Mouse (Mus musculus): ENCODE data around the gene Rhot2. TPM values are rescaled to one million over a fixed set of nuclear protein-coding genes. Genes with fewer than 3 reads are reported as not detected.
"Not testable (repeated sequence)": the region's sequence is repeated elsewhere in the genome, so short reads cannot be mapped to it uniquely, and the experiment has no call there.

Rhot2 gene
- total RNA-seq, 2 experiments from 2014 or later = 38.0 to 47.1 TPM

- intact Hi-C loops (cut with DNase I; ENCODE audit: low total_unique reads) = no loop called here
- DNase-seq = peak; percentile 92
Observed at GRCm38 (mm10) chr17:25875171-25876136, 30.8 kb upstream of the Rhot2 start.

GRCm38 (mm10) chr17:25874721-25875170 is 30.1 kb upstream of the Rhot2 start, which contains the start of gene Mettl26:
Mettl26 (plus strand) TSS chr17:25875074.
- intact Hi-C loops (cut with DNase I; ENCODE audit: low total_unique reads) = no loop called here
- DNase-seq = peak; percentile 82

GRCm38 (mm10) chr17:25874148-25874720 is 29.6 kb upstream of the Rhot2 start:
- intact Hi-C loops (cut with DNase I; ENCODE audit: low total_unique reads) = no loop called here
- no peak for DNase-seq

GRCm38 (mm10) chr17:25873405-25874147 is 28.9 kb upstream of the Rhot2 start:
- intact Hi-C loops (cut with DNase I; ENCODE audit: low total_unique reads) = no loop called here

GRCm38 (mm10) chr17:25872676-25873075 is 28.0 kb upstream of the Rhot2 start:
- DNase-seq = no peak
- intact Hi-C loops (cut with DNase I; ENCODE audit: low total_unique reads) = no loop called here

More at GRCm38 (mm10) chr17:25873405-25874147, 28.9 kb upstream of the Rhot2 start:
- no peak for DNase-seq

- intact Hi-C loops (cut with DNase I; ENCODE audit: low total_unique reads); DNase-seq: not testable (repeated sequence)
Observed at GRCm38 (mm10) chr17:25871566-25871965, 26.9 kb upstream of the Rhot2 start.

GRCm38 (mm10) chr17:25869954-25870353 is 25.3 kb upstream of the Rhot2 start:
- no peak for DNase-seq
- intact Hi-C loops (cut with DNase I; ENCODE audit: low total_unique reads) = no loop called here

GRCm38 (mm10) chr17:25869498-25869897 is 24.8 kb upstream of the Rhot2 start:
- no peak for DNase-seq
- intact Hi-C loops (cut with DNase I; ENCODE audit: low total_unique reads) = no loop called here

GRCm38 (mm10) chr17:25868601-25869191 is 24.0 kb upstream of the Rhot2 start, which contains the start of gene Mcrip2:
Mcrip2 (minus strand) TSS chr17:25868764.
- intact Hi-C loops (cut with DNase I; ENCODE audit: low total_unique reads) = no loop called here
- DNase-seq = peak; percentile 83

GRCm38 (mm10) chr17:25867836-25868600 is 23.4 kb upstream of the Rhot2 start:
- DNase-seq = peak; percentile 50
- intact Hi-C loops (cut with DNase I; ENCODE audit: low total_unique reads) = no loop called here

- DNase-seq = no peak
- intact Hi-C loops (cut with DNase I; ENCODE audit: low total_unique reads) = no loop called here
Observed at GRCm38 (mm10) chr17:25867509-25867835, 22.8 kb upstream of the Rhot2 start.

GRCm38 (mm10) chr17:25866172-25866571 is 21.5 kb upstream of the Rhot2 start:
- intact Hi-C loops (cut with DNase I; ENCODE audit: low total_unique reads) = no loop called here
- DNase-seq = no peak

GRCm38 (mm10) chr17:25865288-25865687 is 20.6 kb upstream of the Rhot2 start:
- DNase-seq = no peak
- intact Hi-C loops (cut with DNase I; ENCODE audit: low total_unique reads) = no loop called here

- no peak for DNase-seq
- intact Hi-C loops (cut with DNase I; ENCODE audit: low total_unique reads) = no loop called here
Observed at GRCm38 (mm10) chr17:25864311-25864710, 19.7 kb upstream of the Rhot2 start.

GRCm38 (mm10) chr17:25863681-25864080 is 19.0 kb upstream of the Rhot2 start:
- DNase-seq = no peak
- intact Hi-C loops (cut with DNase I; ENCODE audit: low total_unique reads) = no loop called here

- intact Hi-C loops (cut with DNase I; ENCODE audit: low total_unique reads) = no loop called here
- no peak for DNase-seq
Observed at GRCm38 (mm10) chr17:25861704-25862612, 17.3 kb upstream of the Rhot2 start.

GRCm38 (mm10) chr17:25860832-25861703 is 16.4 kb upstream of the Rhot2 start, which contains the start of gene Wdr90:
Wdr90 (minus strand) TSS chr17:25861501.
- intact Hi-C loops (cut with DNase I; ENCODE audit: low total_unique reads) = no loop called here

More at GRCm38 (mm10) chr17:25860832-25861703, 16.4 kb upstream of the Rhot2 start, which contains the start of gene Wdr90:
- peak; percentile 89 for DNase-seq

Measured in gastrocnemius, postnatal 14 days (tissue).